Mouse (Mus musculus): ENCODE data around the gene Slit1.

GRCm38 (mm10) chr19:41745941-41746557 lies 2.6 kb upstream of the Slit1 start:
- TF ChIP-seq POLR2A (IDR thresholded peaks at IDR 0.05; ENCODE audit: borderline replicate concordance, control insufficient read depth, low read depth, low read length) (no peak), CTCF (IDR thresholded peaks at IDR 0.05; ENCODE audit: control insufficient read depth, insufficient read depth, low read length) (no peak)

All from bone marrow, adult 2 months (tissue).